Mouse (Mus musculus): Measurements from ENCODE around the gene Smdt1. TPM values are rescaled to one million over a fixed set of nuclear protein-coding genes. Genes with fewer than 3 reads are reported as not detected.
A peak's percentile ranks its signal among the peaks of the same experiment; 100 is the strongest.
"Not testable (repeated sequence)": the region's sequence is repeated elsewhere in the genome, so short reads cannot be mapped to it uniquely, and the experiment has no call there.

Gene Smdt1
- polyA plus RNA-seq, 1 experiment = 84.8 TPM

- Histone ChIP-seq H3K36me3 (ENCODE audit: control insufficient read depth, insufficient read depth, low read length, poor library complexity, severe bottlenecking) (no peaks in the 10 kb centered on the region), H3K4me3 (ENCODE audit: low read depth, low read length) (peak overlapping the region; percentile 54), H3K4me1 (ENCODE audit: control insufficient read depth, insufficient read depth, low read length) (no peaks in the 10 kb centered on the region), H3K27ac (ENCODE audit: insufficient read depth, low read length) (no peak overlapping the region), H3K9me3 (replicated peaks; ENCODE audit: control insufficient read depth, insufficient read depth, low read length, poor library complexity, severe bottlenecking) (0 out of 2 replicates have a peak, but pooled peaks cover 6% of the 10 kb centered on the region), H3K27me3 (ENCODE audit: control insufficient read depth, insufficient read depth, low read length, poor library complexity, severe bottlenecking) (no peaks in the 10 kb centered on the region), H3K9ac (ENCODE audit: low read depth, poor library complexity, severe bottlenecking) (no peak overlapping the region)
- TF ChIP-seq CTCF (IDR thresholded peaks at IDR 0.05; ENCODE audit: low read depth, low read length) (no peak), EP300 (IDR thresholded peaks at IDR 0.05; ENCODE audit: insufficient read depth, low read depth, low read length) (no peak)
Measured at GRCm38 (mm10) chr15:82380714-82381062, 41.9 kb downstream of the Smdt1 start.

DNA sequence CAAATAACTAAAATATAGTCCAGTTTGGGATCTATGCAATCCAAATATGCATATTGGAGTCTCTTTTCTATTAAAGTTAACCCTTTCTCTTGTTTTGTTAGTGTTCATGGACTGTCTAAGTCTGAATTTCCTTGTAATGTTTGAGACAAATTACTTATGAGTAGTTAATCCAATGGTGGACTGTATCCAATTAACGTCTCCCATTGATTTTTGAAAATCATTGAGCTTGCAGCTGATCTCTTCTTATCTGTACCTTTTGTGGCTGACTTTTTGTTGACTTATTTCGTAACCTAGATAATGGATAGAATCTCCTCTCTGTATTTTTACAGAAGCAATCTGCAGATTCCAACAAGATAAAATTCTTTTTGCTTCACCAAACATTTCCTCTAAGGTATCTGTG, 43.7 kb downstream of the Smdt1 start:
- H3K9me3 ChIP-seq (replicated peaks; ENCODE audit: control insufficient read depth, insufficient read depth, low read length, poor library complexity, severe bottlenecking) = 0 out of 2 replicates have a peak, but pooled peaks cover 6% of the 10 kb centered on the region
- no peak overlapping the region for H3K9ac ChIP-seq (ENCODE audit: low read depth, poor library complexity, severe bottlenecking)
- H3K27ac ChIP-seq (ENCODE audit: insufficient read depth, low read length) = no peak overlapping the region
- no peaks in the 10 kb centered on the region for H3K27me3 ChIP-seq (ENCODE audit: control insufficient read depth, insufficient read depth, low read length, poor library complexity, severe bottlenecking)
- no peaks in the 10 kb centered on the region for H3K36me3 ChIP-seq (ENCODE audit: control insufficient read depth, insufficient read depth, low read length, poor library complexity, severe bottlenecking)
- H3K4me1 ChIP-seq (ENCODE audit: control insufficient read depth, insufficient read depth, low read length) = no peaks in the 10 kb centered on the region
- TF ChIP-seq EP300 (IDR thresholded peaks at IDR 0.05; ENCODE audit: insufficient read depth, low read depth, low read length) (no peak), POLR2A (IDR thresholded peaks at IDR 0.05; ENCODE audit: insufficient read depth, low read length) (no peak), CTCF (IDR thresholded peaks at IDR 0.05; ENCODE audit: low read depth, low read length) (no peak)
- no peak overlapping the region for H3K4me3 ChIP-seq (ENCODE audit: low read depth, low read length)

DNA sequence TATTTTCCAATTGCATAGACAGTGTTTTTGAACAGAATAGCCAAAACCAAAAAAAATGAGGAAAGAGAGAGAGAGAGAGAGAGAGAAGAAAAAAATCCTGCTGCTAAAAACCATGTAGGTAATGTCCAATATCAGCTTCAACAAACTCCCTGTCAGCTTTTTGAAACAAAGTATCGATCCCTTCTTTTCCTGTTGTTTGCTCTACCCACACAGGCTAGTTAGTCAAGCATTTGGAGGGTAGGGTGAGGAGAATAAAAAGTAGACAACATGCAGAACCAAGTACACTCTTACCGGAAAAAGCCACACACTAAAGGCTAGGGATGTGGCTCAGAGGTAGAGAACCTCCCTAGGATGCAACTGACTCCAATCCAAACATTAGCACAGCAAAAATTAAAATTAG, 47.0 kb downstream of the Smdt1 start:
- Histone ChIP-seq H3K9ac (ENCODE audit: low read depth, poor library complexity, severe bottlenecking) (no peak overlapping the region), H3K4me3 (ENCODE audit: low read depth, low read length) (no peak overlapping the region), H3K36me3 (ENCODE audit: control insufficient read depth, insufficient read depth, low read length, poor library complexity, severe bottlenecking) (no peaks in the 10 kb centered on the region), H3K4me1 (ENCODE audit: control insufficient read depth, insufficient read depth, low read length) (no peaks in the 10 kb centered on the region), H3K27ac (ENCODE audit: insufficient read depth, low read length) (no peak overlapping the region), H3K27me3 (ENCODE audit: control insufficient read depth, insufficient read depth, low read length, poor library complexity, severe bottlenecking) (no peaks in the 10 kb centered on the region), H3K9me3 (replicated peaks; ENCODE audit: control insufficient read depth, insufficient read depth, low read length, poor library complexity, severe bottlenecking) (0 out of 2 replicates have a peak, but pooled peaks cover 6% of the 10 kb centered on the region)
- no peak for TF ChIP-seq POLR2A (IDR thresholded peaks at IDR 0.05; ENCODE audit: insufficient read depth, low read length)
- no peak for TF ChIP-seq CTCF (IDR thresholded peaks at IDR 0.05; ENCODE audit: low read depth, low read length)
- TF ChIP-seq EP300 (IDR thresholded peaks at IDR 0.05; ENCODE audit: insufficient read depth, low read depth, low read length) = no peak

GRCm38 (mm10) chr15:82389916-82390315, 51.2 kb downstream of the Smdt1 start:
- not testable (repeated sequence) for H3K36me3 ChIP-seq (ENCODE audit: control insufficient read depth, insufficient read depth, low read length, poor library complexity, severe bottlenecking); H3K4me1 ChIP-seq (ENCODE audit: control insufficient read depth, insufficient read depth, low read length); H3K27me3 ChIP-seq (ENCODE audit: control insufficient read depth, insufficient read depth, low read length, poor library complexity, severe bottlenecking); H3K9me3 ChIP-seq (replicated peaks; ENCODE audit: control insufficient read depth, insufficient read depth, low read length, poor library complexity, severe bottlenecking); H3K4me3 ChIP-seq (ENCODE audit: low read depth, low read length); H3K27ac ChIP-seq (ENCODE audit: insufficient read depth, low read length); H3K9ac ChIP-seq (ENCODE audit: low read depth, poor library complexity, severe bottlenecking)

GRCm38 (mm10) chr15:82393922-82394321, 55.2 kb downstream of the Smdt1 start, which contains the start of gene Cyp2d11:
TSS of gene Cyp2d11 (minus strand) at chr15:82394022.
- not testable (repeated sequence) for H3K27me3 ChIP-seq (ENCODE audit: control insufficient read depth, insufficient read depth, low read length, poor library complexity, severe bottlenecking); H3K9ac ChIP-seq (ENCODE audit: low read depth, poor library complexity, severe bottlenecking); H3K27ac ChIP-seq (ENCODE audit: insufficient read depth, low read length); H3K9me3 ChIP-seq (replicated peaks; ENCODE audit: control insufficient read depth, insufficient read depth, low read length, poor library complexity, severe bottlenecking); H3K36me3 ChIP-seq (ENCODE audit: control insufficient read depth, insufficient read depth, low read length, poor library complexity, severe bottlenecking); H3K4me3 ChIP-seq (ENCODE audit: low read depth, low read length); H3K4me1 ChIP-seq (ENCODE audit: control insufficient read depth, insufficient read depth, low read length)

GRCm38 (mm10) chr15:82395955-82396354, 57.2 kb downstream of the Smdt1 start:
- not testable (repeated sequence) for H3K4me1 ChIP-seq (ENCODE audit: control insufficient read depth, insufficient read depth, low read length); H3K9me3 ChIP-seq (replicated peaks; ENCODE audit: control insufficient read depth, insufficient read depth, low read length, poor library complexity, severe bottlenecking)

More at GRCm38 (mm10) chr15:82395955-82396354, 57.2 kb downstream of the Smdt1 start:
- not testable (repeated sequence) for H3K4me3 ChIP-seq (ENCODE audit: low read depth, low read length); H3K27me3 ChIP-seq (ENCODE audit: control insufficient read depth, insufficient read depth, low read length, poor library complexity, severe bottlenecking); H3K27ac ChIP-seq (ENCODE audit: insufficient read depth, low read length); H3K9ac ChIP-seq (ENCODE audit: low read depth, poor library complexity, severe bottlenecking); H3K36me3 ChIP-seq (ENCODE audit: control insufficient read depth, insufficient read depth, low read length, poor library complexity, severe bottlenecking)

Other genes with a start within 250 kb of the Smdt1 start
- gene Ccdc134, start 211.0 kb upstream of the Smdt1 start, polyA plus RNA-seq (2011; ENCODE audit: insufficient read depth, insufficient read length, low read depth, missing spikeins) = 13.7 and 15.0 TPM in 2 replicates
- gene Srebf2, start 191.8 kb upstream of the Smdt1 start, polyA plus RNA-seq (2011; ENCODE audit: insufficient read depth, insufficient read length, low read depth, missing spikeins) = 205 and 210 TPM in 2 replicates
- 6.8 and 7.4 TPM in 2 replicates for gene Shisa8, start 126.1 kb upstream of the Smdt1 start, polyA plus RNA-seq (2011; ENCODE audit: insufficient read depth, insufficient read length, low read depth, missing spikeins)
- 1.9 and 2.3 TPM in 2 replicates for gene Tnfrsf13c, start 114.6 kb upstream of the Smdt1 start, polyA plus RNA-seq (2011; ENCODE audit: insufficient read depth, insufficient read length, low read depth, missing spikeins)
- gene Cenpm, start 94.2 kb upstream of the Smdt1 start, polyA plus RNA-seq (2011; ENCODE audit: insufficient read depth, insufficient read length, low read depth, missing spikeins) = 43.2 and 52.0 TPM in 2 replicates
- not detected in 2 replicates for gene 1500009C09Rik, start 86.6 kb upstream of the Smdt1 start, polyA plus RNA-seq (2011; ENCODE audit: insufficient read depth, insufficient read length, low read depth, missing spikeins)
- gene Sept3, start 64.1 kb upstream of the Smdt1 start, polyA plus RNA-seq (2011; ENCODE audit: insufficient read depth, insufficient read length, low read depth, missing spikeins) = 8.8 and 9.7 TPM in 2 replicates
- gene Wbp2nl, start 40.0 kb upstream of the Smdt1 start, polyA plus RNA-seq (2011; ENCODE audit: insufficient read depth, insufficient read length, low read depth, missing spikeins) = 0.70 and 1.1 TPM in 2 replicates
- gene Naga, start within 50 bp of the Smdt1 start, polyA plus RNA-seq (2011; ENCODE audit: insufficient read depth, insufficient read length, low read depth, missing spikeins) = 29.5 and 30.0 TPM in 2 replicates
- 1.8 and 2.7 TPM in 2 replicates for gene Pheta2, start within 50 bp of the Smdt1 start, polyA plus RNA-seq (2011; ENCODE audit: insufficient read depth, insufficient read length, low read depth, missing spikeins)
- 212 and 236 TPM in 2 replicates for gene Ndufa6, start 15.4 kb downstream of the Smdt1 start, polyA plus RNA-seq (2011; ENCODE audit: insufficient read depth, insufficient read length, low read depth, missing spikeins)
- 1.1 and 1.9 TPM in 2 replicates for gene Cyp2d22, start 41.3 kb downstream of the Smdt1 start, polyA plus RNA-seq (2011; ENCODE audit: insufficient read depth, insufficient read length, low read depth, missing spikeins)
- gene Cyp2d11, start 55.1 kb downstream of the Smdt1 start, polyA plus RNA-seq (2011; ENCODE audit: insufficient read depth, insufficient read length, low read depth, missing spikeins) = not detected in 2 replicates
- gene Cyp2d10, start 68.2 kb downstream of the Smdt1 start, polyA plus RNA-seq (2011; ENCODE audit: insufficient read depth, insufficient read length, low read depth, missing spikeins) = not detected in 2 replicates
- not detected in 2 replicates for gene Cyp2d9, start 94.5 kb downstream of the Smdt1 start, polyA plus RNA-seq (2011; ENCODE audit: insufficient read depth, insufficient read length, low read depth, missing spikeins)
- not detected in 2 replicates for gene Cyp2d12, start 216.1 kb downstream of the Smdt1 start, polyA plus RNA-seq (2011; ENCODE audit: insufficient read depth, insufficient read length, low read depth, missing spikeins)

Data from ES-Bruce4 (cell line).